Mouse (Mus musculus) forebrain, embryonic 14.5 days (tissue): ENCODE results near the gene Gins2. TPM values are rescaled to one million over a fixed set of nuclear protein-coding genes. Genes with fewer than 3 reads are reported as not detected.

Source experiments
- ATAC-seq: fragments of 200-750 bp; cut with Nextera tagmentation; 2 replicates; pipeline ENCODE4 v1.8.0; 2017; ENCODE audit warnings: mild to moderate bottlenecking, moderate library complexity
- DNase-seq: peaks from one replicate; pipeline ENCODE4 v3.0.0-alpha.2; 2015; ENCODE audit warnings: low spot score
- H3K27ac ChIP-seq: fragments of 300-500 bp; sonication (generic); 2 replicates; pipeline ENCODE4 v1.5.1; 2014; ENCODE audit warnings: low read depth, mild to moderate bottlenecking, control low read depth, low read length, moderate library complexity
- H3K27me3 ChIP-seq: fragments of 300-500 bp; sonication (generic); replicated peaks from 2 replicates; pipeline ENCODE4 v1.6.1; 2014; ENCODE audit warnings: low read length, control low read depth, mixed read lengths; ENCODE audit not compliant: control insufficient read depth, insufficient read depth
- H3K36me3 ChIP-seq: fragments of 300-500 bp; sonication (generic); 2 replicates; pipeline ENCODE4 v1.6.1; 2014; ENCODE audit warnings: low read length, control low read depth; ENCODE audit not compliant: control insufficient read depth, insufficient read depth
- H3K4me1 ChIP-seq: fragments of 300-500 bp; sonication (generic); 2 replicates; pipeline ENCODE4 v1.6.1; 2014; ENCODE audit warnings: antibody characterized with exemption, low read length, control low read depth; ENCODE audit not compliant: control insufficient read depth, insufficient read depth
- H3K4me2 ChIP-seq: fragments of 300-500 bp; sonication (generic); 2 replicates; pipeline ENCODE4 v1.6.1; 2014; ENCODE audit warnings: mild to moderate bottlenecking, control low read depth, low read length
- H3K4me3 ChIP-seq: fragments of 300-500 bp; sonication (generic); 2 replicates; pipeline ENCODE4 v1.5.1; 2014; ENCODE audit warnings: low read depth, low read length, control low read depth
- H3K9ac ChIP-seq: fragments of 300-500 bp; sonication (generic); 2 replicates; pipeline ENCODE4 v1.6.1; 2014; ENCODE audit warnings: mild to moderate bottlenecking, low read length, control low read depth, moderate library complexity
- H3K9me3 ChIP-seq: fragments of 300-500 bp; sonication (generic); replicated peaks from 2 replicates; pipeline ENCODE4 v1.6.1; 2016; ENCODE audit warnings: low read length, control low read depth, mixed read lengths; ENCODE audit not compliant: control insufficient read depth
- WGBS: fragments of 180-500 bp; shearing (Covaris S2); extraction: QIAGEN DNeasy Blood & Tissue Kit; methylation state at CpG from one replicate; pipeline ENCODE4 v1.1.7; 2014; 5-methylcytosine and 5-hydroxymethylcytosine counted together
- polyA plus RNA-seq: library from polyadenylated mRNA; unstranded; fragments of >200 nt; fragmentation: Nextera tagmentation; extraction: Ambion mirVana; gene quantifications from 2 replicates; pipeline ENCODE4 v1.2.1, GENCODE M21; 2014

The Gins2 gene
- polyA plus RNA-seq, 1 experiment from 2014 or later = 44.1 TPM

DNA sequence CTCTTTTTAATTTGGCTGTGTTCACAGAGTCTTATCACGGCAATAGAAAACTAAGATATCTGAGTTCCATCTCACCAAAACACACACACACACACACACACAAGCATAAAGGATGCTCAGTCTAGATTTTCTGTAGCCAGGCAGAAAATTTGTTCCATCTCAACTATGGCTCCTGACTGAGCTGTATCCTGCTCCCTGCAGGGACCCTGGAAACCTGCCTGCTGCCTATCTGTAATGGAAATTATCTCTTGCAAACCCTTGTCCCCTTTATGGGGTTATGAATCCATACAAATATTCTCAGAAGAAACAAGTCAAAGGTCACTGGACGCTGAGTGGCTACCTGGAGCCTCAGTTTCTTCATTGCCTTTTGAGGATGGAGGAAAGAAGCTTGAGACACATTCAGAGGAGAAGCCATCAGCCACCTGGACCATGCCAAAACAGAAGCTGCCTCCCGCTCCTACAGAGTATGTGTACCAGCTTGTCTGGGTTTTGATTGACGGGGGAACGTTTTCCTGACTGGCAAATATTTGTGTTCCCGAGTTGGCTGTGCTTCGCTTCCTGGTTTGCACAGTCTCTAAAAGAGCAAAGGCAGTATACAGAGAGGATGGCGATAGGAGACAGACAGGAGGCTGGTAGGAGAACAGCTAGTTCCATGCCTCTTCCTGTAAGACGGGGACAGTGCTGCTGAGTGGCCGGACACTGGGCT, 2.6 kb upstream of the Gins2 start:
- H3K9ac ChIP-seq = no peak overlapping the region
- no peak overlapping the region for H3K4me3 ChIP-seq
- ATAC-seq (no peak), DNase-seq (peak; percentile 73)
- WGBS = 67% methylated on average over 10 of the region's 10 CpGs
- H3K4me1 ChIP-seq = peaks cover 10% of the 10 kb centered on the region; the same call in 1 of the 2 replicates
- no peaks in the 10 kb centered on the region for H3K27me3 ChIP-seq
- no peak overlapping the region for H3K4me2 ChIP-seq
- H3K27ac ChIP-seq = peak overlapping the region; percentile 65
- H3K36me3 ChIP-seq = no peaks in the 10 kb centered on the region
- no peaks in the 10 kb centered on the region for H3K9me3 ChIP-seq

DNA sequence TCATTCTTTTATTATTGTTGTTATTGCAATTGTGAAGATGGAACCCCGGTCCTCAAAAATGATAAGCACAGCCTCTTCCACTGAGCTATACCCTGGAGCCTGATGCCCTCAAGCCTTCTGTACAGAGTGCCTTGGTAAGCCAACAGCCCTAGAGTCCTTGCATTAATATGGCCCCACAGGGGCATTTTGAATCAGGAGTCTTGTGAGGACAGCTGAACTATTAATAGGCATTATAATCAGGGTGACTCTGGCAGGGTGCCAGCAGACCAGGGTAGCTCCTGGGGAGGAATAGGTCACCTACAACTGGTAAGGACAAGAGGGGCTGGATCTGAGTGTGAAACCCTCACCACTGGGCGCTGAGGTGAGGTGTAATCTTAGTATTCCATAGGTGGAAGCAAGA, 817 bp upstream of the Gins2 start:
- Histone ChIP-seq H3K27ac (no peak overlapping the region), H3K36me3 (no peaks in the 10 kb centered on the region), H3K4me2 (peak overlapping the region; percentile 72), H3K9me3 (no peaks in the 10 kb centered on the region), H3K4me3 (peak overlapping the region; percentile 41), H3K9ac (peak overlapping the region; percentile 18), H3K4me1 (peaks cover 10% of the 10 kb centered on the region; the same call in 1 of the 2 replicates), H3K27me3 (no peaks in the 10 kb centered on the region)
- DNase-seq (no peak), ATAC-seq (no peak)
- 56% methylated on average over 2 of the region's 2 CpGs for WGBS

DNA sequence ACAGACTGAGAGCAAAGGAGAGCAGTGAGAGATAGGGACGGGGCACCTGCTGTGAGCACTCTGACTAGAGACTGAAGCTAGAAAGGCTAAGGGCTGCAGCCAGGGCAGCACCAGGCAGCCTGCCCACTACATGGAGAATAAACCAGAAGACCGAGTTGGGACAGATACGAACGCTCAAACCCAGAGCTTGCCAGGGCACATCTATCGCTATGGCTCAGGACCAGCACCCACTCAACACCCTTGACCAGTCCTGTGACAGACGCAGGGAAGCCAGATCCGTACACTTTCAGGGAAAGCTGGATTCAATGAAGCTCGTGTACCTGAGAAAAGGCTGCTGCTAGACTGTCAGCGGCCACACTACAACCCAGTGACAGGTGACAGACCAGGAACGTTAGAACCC, 3.6 kb downstream of the Gins2 start:
- Histone ChIP-seq H3K4me3 (no peak overlapping the region), H3K36me3 (peaks cover 23% of the 10 kb centered on the region), H3K27ac (no peak overlapping the region), H3K9me3 (no peaks in the 10 kb centered on the region), H3K27me3 (no peaks in the 10 kb centered on the region), H3K9ac (no peak overlapping the region), H3K4me2 (no peak overlapping the region), H3K4me1 (peaks cover 7% of the 10 kb centered on the region; the same call in 1 of the 2 replicates)
- DNase-seq (no peak), ATAC-seq (no peak)
- 95% methylated on average over 10 of the region's 10 CpGs for WGBS

DNA sequence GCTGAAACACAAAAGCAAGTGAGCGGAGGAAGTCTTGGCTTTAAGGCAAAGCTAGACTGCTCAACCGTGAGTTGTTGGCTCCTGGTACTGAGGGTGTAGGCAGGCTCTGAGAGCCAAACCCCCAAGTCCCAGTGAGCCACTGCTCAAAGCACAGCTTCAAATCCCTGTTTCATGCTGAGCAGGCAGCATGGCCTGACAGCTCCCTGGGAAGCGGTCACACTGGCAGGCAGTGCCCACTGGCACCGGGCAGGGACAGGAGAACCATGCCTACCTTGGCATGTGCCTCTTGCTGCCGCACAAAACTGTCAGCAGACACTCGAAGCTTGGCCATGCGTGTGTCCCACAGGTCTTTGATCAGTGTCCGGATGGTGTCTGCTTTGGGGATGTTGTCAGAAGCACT, 7.3 kb downstream of the Gins2 start:
- DNase-seq = no peak
- Histone ChIP-seq H3K9ac (no peak overlapping the region), H3K36me3 (peaks cover 60% of the 10 kb centered on the region), H3K27me3 (no peaks in the 10 kb centered on the region), H3K4me1 (no peaks in the 10 kb centered on the region), H3K4me2 (no peak overlapping the region), H3K27ac (no peak overlapping the region), H3K4me3 (no peak overlapping the region), H3K9me3 (no peaks in the 10 kb centered on the region)
- ATAC-seq = no peak
- WGBS = 90% methylated on average over 8 of the region's 8 CpGs

DNA sequence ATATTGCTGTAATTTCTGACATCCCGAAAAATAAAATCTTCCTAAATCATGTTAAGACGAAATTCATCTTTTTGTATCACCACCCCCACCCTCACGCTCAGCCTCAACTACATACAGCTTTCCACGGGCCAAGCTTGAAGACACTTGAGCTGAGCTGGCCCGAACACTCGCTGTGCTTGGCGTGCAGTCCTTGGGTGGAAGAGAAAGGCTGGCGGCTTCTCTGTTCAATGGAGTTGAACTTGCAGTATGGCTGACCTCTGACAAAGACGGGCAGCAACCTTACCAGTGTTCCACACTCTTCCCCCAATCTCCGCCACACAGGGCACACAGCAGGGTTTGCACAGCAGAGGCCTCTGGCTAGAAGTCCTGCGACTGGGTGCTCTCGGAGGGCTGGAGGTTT, 7.8 kb downstream of the Gins2 start:
- H3K27ac ChIP-seq = no peak overlapping the region
- no peak for ATAC-seq
- no peak for DNase-seq
- no peak overlapping the region for H3K4me3 ChIP-seq
- no peaks in the 10 kb centered on the region for H3K9me3 ChIP-seq
- H3K36me3 ChIP-seq = peaks cover 65% of the 10 kb centered on the region
- WGBS = 92% methylated on average over 12 of the region's 12 CpGs
- H3K4me1 ChIP-seq = no peaks in the 10 kb centered on the region
- no peaks in the 10 kb centered on the region for H3K27me3 ChIP-seq
- no peak overlapping the region for H3K4me2 ChIP-seq
- no peak overlapping the region for H3K9ac ChIP-seq

DNA sequence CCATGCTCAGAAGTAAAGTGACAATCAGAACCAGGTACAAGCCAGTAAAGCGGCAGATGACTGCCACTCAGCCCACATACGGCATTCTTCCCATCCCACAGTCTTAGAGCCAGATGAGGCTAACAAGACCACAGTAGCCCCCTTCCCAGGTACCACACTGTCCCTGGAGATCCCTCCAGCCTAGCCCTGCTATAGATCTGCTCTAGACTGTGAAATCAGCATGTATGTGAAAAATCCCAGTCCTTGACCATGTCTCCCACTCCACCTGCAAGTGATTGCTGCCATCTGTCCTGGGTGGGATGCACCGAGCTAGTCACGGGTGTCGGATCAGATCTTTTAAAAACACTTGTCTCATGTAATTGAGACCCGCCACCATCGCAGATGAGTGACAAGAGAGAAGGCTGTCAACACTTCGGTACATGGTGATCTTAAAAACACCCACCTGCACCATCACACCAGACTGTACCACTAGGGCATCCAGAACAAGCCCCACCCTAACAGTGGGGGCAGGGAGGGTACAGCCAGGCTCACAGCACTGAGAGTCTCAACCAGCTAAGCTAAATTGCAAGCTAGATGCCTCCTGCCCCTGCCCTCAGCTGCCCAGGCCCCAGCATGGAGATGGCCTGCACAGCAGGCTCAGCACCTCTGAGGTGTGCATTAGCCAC, 8.6 kb downstream of the Gins2 start:
- DNase-seq (no peak), ATAC-seq (no peak)
- Histone ChIP-seq H3K9ac (no peak overlapping the region), H3K27me3 (no peaks in the 10 kb centered on the region), H3K4me2 (no peak overlapping the region), H3K9me3 (no peaks in the 10 kb centered on the region), H3K36me3 (peaks cover 74% of the 10 kb centered on the region), H3K4me1 (no peaks in the 10 kb centered on the region), H3K27ac (no peak overlapping the region), H3K4me3 (no peak overlapping the region)
- WGBS = 87% methylated on average over 8 of the region's 8 CpGs

DNA sequence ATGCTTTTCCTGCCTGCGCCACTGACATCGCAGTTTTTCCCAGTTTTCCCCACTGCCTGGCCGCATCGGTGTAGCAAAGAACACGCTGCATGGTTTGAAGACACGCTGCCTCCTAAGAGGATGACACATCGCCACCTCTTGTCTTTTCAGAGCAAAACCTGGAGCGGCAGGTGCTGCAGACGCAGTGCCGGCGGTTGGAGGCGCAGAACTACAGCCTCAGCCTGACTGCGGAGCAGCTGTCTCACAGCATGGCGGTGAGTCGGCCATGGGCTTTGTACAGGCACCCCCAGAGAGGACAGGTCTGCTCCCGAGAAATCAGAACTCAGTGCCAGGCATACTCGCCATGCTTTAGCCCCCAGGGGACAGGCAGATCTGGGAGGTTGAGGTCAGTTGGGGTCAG, 11.3 kb downstream of the Gins2 start:
- Histone ChIP-seq H3K4me2 (no peak overlapping the region), H3K4me3 (no peak overlapping the region), H3K4me1 (no peaks in the 10 kb centered on the region), H3K9ac (no peak overlapping the region), H3K9me3 (no peaks in the 10 kb centered on the region), H3K27ac (no peak overlapping the region), H3K36me3 (peaks cover 96% of the 10 kb centered on the region), H3K27me3 (no peaks in the 10 kb centered on the region)
- 88% methylated on average over 17 of the region's 17 CpGs for WGBS
- ATAC-seq (no peak), DNase-seq (no peak)

DNA sequence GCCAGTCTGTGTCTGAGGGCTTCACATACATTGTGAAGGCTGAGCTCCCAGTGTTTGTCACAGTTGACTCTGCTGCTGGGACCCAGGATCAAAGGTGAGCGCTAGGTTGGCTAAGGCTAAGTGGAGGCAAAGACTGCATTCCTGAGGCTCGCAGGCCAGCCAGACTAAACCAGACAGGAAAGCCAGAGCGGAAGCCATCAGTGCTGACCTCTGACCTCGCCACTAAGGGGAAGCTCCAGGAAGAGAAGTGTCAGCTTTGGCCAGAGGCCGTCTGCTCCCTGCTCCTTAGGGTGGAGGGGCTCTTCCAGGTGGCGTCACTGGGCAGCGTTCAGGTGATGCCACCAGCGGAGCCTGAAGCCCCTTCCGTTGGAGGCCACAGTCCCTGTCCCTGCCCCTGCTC, 13.3 kb downstream of the Gins2 start:
- no peaks in the 10 kb centered on the region for H3K4me1 ChIP-seq
- no peaks in the 10 kb centered on the region for H3K27me3 ChIP-seq
- WGBS = 84% methylated on average over 9 of the region's 9 CpGs
- no peaks in the 10 kb centered on the region for H3K9me3 ChIP-seq
- DNase-seq (no peak), ATAC-seq (no peak)
- no peak overlapping the region for H3K4me2 ChIP-seq
- H3K36me3 ChIP-seq = peaks cover 100% of the 10 kb centered on the region
- no peak overlapping the region for H3K27ac ChIP-seq
- no peak overlapping the region for H3K4me3 ChIP-seq
- H3K9ac ChIP-seq = no peak overlapping the region

DNA sequence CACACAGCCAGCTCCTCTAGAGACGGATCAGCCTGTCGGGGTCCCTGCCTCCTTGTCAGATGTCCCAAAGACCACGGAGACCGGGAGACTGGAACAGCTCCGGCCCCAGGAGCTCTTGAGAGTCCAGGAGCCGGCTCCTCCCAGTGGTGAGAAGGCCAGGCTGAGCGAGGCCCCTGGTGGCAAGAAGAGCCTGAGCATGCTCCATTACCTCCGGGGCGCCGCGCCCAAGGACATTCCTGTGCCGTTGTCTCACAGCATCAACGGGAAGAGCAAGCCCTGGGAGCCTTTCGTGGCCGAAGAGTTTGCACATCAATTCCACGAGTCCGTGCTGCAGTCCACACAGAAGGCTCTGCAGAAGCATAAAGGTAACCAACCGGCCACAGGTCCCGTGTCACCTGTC, 14.2 kb downstream of the Gins2 start:
- Histone ChIP-seq H3K9me3 (no peaks in the 10 kb centered on the region), H3K27ac (no peak overlapping the region), H3K4me2 (no peak overlapping the region), H3K9ac (no peak overlapping the region), H3K4me3 (no peak overlapping the region), H3K4me1 (no peaks in the 10 kb centered on the region), H3K27me3 (no peaks in the 10 kb centered on the region), H3K36me3 (peaks cover 100% of the 10 kb centered on the region)
- DNase-seq = no peak
- ATAC-seq = no peak
- WGBS = 78% methylated on average over 19 of the region's 19 CpGs
